Mouse (Mus musculus) A20 (cell line): ENCODE results near the gene Il34.

Experiments
- DNase-seq: peaks from one replicate; pipeline ENCODE4 v3.0.0-alpha.2; 2011; ENCODE audit warnings: low read depth, low spot score

Il34 gene

DNA sequence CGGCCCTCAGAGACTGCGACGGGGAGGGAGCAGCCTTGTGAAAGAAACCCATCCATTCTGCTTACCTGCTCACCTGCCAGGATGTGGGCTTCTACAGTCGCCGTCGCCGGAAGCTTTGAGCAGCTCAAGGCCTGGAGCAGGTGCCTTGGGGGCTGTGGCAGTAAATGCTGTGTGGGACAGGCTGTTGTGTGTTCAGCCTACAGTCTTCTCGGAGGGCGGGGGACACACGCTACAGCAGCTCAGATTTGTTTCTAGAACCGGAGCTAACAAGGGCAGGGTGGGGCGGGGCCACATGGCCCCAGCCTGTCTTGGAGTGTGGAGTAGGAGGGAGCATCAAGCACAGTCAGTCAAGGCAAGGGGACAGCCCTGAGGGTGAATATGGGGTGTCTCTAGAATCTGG lies at the start of gene Il34:
Il34 (minus strand) TSS at position 256 of the 400 bp plus-strand sequence.
- no peak for DNase-seq

GRCm38 (mm10) chr8:110851186-110851585 lies 45.5 kb upstream of the Il34 start:
- DNase-seq = no peak

DNA sequence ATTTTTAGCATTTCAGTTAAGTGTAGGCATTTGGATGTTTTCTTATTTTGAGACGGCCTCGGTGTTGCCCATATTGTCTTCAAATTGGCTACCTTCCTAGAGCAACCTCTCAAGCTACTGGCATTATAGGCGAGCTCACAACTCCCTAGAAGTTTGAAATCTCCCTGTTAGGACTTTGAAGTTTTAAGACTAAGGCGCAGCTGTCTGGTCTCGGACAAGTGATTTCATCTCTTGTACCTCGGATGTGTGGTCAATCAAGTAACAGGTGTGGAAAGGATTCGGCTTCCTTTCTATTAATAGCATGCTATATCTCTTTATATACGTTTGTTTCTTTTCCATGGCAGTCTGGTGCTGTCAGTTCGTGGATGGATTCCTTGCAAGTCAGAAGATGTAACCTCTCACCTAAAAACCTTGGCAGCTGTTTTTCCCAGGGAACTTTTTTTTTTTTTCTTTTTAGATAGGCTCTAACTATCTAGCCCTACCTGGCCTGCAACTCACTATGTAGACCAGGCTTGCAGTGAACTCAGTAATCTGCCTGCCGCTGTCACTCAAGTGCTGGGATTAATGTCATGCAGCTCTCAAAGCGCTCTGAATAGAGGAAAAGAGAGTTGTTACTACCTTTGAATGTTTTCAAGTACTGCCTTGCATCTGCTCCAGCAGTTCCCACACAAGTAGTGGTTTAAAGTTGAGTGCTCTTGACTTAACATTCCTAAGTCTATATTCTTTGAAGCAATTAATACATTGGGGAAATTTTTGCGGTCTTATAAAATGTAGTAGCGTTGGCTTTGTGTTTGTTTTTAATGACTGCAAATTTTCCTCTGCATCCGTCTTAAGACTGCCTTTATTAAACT lies 42.1 kb upstream of the Il34 start:
- no peak for DNase-seq

DNA sequence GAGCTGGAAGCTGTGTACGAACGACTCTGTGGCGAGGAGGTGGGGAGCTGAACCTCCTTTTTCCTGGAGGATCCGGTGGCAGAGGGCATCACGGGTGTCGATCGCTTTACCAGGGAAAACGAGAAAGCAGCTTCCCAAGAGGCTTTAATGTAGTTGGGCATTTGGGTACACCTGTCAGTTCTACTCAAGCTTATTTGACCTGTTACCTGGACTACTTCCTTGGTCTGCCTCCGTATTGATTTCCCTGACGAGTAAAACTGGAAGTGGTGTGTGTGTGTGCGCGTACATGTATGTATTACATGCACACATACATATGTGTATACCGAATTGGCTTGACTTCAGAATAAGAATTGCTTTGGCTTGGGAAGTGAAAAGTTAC lies 41.4 kb upstream of the Il34 start:
- no peak for DNase-seq

DNA sequence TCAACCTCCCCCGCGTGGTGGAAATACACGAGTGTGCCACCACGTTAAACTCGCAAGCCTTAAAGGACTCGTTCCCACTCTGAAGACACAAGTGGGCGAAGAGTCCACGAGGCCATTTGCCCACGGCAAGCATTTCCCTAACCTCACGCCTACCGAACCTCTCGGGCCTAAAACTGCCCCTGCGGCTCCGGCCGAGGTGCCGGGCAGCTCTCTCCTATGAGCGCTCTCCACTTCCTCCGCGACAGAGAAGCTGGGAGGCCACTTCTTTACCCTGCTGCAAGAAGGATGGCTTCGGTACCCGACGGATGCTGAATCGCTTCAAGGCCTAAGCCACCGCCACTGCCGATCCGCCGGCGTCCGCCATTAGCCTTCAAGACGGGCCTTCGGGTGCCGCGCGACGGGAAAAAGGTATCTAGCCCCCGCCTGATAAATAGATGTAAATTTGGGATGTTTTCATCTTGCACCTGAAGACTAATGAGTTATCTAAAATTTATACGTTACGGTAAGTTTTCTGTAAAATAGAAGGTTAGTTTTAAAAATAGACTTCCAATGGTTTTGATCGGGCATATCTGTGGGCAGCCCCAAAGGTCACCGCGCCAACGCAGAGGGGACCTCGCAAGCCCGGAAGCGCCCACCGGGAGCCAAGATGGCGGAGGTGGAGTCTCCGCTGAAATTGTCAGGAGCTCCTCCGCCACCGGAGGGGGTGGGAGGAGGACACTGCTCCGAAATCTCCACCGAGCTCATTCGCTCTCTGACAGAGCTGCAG lies 40.9 kb upstream of the Il34 start, which contains the start of the genes Cog4 and Sf3b3:
Cog4 (plus strand) TSS at position 196 of the 766 bp plus-strand sequence.
Sf3b3 (minus strand) TSS at position 383 of the 766 bp plus-strand sequence.
- peak; percentile 94 for DNase-seq

GRCm38 (mm10) chr8:110845821-110846404 lies 40.2 kb upstream of the Il34 start:
- peak; percentile 51 for DNase-seq

- DNase-seq = peak; percentile 7
Observed at GRCm38 (mm10) chr8:110844941-110845340, 39.2 kb upstream of the Il34 start.

DNA sequence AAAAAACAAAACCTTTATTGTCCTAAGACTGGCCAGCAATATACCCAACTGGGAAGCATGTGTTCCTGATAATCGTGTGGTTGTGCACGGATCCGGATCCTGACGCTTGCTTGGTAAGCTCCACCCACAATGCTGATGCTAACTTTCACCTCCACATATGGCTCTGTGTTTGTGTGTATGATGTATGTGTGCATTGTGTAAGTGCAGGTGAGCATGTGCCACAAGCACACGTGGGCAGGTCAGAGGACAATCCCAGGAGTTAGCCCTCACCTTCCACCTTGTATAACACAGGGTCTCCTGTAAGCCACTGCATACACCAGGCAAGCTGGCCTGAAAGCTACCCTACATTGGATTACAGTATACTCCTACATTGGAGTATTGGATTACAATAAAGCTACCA lies 37.5 kb upstream of the Il34 start:
- DNase-seq = no peak

DNA sequence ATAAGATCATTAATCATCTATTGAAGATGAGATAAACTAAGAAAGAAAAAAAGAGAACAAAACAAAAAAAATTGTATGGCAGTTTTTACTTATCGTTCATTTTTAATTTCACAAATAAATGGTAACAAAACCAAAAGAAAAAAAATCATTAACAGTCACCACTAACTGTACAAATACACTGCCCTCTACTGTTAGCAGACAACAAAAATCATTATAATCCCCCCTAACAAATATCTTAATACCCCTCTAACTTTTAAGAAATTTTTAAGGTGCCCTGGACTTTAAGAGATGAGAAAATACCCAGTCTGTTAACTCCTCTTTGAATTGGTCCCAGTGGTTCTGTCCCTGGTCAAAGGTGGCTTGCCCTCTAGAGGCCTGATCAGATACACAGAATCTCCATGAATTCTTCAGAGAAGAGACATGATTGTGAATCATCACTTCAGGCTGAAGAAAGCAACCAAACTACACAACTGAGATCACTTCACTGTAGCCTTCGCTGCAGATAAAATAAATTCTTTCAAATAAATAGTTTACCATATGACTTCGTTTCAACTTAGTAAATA lies 36.4 kb upstream of the Il34 start:
- peak; percentile 10 for DNase-seq

DNA sequence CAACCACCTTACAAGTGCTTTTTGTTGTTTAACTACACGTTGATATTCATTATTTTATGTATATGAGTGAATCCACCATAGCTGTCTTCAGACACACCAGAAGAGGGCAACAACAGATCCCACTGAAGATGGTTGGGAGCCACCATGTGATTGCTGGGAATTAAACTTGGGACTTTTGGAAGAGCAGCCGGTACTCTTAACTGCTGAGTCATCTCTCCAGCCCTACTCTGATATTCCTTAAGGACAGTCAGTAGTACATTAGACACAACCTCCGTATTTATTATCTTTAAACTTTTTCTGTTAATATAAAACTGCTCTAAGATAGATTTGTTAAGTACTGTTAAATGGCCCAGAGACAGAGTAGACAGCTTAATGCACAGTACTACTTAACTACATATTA lies 26.2 kb upstream of the Il34 start:
- DNase-seq = no peak

- no peak for DNase-seq
Observed at GRCm38 (mm10) chr8:110828511-110828910, 22.8 kb upstream of the Il34 start.

- DNase-seq = no peak
Observed at GRCm38 (mm10) chr8:110824861-110825260, 19.1 kb upstream of the Il34 start.

- no peak for DNase-seq
Observed at GRCm38 (mm10) chr8:110821960-110822359, 16.2 kb upstream of the Il34 start.

DNA sequence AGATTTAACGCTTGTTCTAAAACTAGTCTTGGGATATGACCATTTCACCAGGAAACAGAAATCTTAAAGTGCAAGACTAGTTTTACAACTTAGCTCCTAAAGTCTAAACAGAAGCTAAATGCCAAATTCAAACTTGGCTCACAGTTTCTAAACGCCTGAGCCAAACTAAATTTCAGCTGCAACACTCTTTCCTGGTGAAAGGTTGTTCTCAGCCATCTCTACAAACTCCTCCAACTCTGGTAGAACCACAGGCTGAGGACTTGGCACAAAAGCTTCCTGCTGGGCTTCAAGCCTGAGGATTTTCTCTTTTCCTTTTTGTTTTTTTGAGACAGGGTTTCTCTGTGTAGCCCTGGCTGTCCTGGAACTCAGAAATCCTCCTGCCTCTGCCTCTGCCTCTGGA lies 14.5 kb upstream of the Il34 start:
- DNase-seq = no peak

DNA sequence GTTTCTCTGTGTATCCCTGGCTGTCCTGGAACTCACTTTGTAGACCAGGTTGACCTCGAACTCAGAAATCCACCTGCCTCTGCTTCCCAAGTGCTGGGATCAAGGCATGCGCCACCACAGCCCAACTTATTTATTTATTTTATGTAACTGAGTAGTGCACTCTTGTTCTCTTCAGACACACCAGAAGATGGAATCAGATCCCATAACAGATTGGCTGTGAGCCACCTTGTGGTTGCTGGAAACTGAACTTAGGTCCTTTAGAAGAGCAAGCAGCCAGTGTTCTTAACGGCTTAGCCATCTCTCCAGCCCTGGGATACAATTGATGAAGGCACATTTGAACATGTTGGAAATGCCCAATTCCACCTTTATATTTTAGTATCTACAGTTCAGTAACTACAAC lies 12.9 kb upstream of the Il34 start:
- DNase-seq = no peak

DNA sequence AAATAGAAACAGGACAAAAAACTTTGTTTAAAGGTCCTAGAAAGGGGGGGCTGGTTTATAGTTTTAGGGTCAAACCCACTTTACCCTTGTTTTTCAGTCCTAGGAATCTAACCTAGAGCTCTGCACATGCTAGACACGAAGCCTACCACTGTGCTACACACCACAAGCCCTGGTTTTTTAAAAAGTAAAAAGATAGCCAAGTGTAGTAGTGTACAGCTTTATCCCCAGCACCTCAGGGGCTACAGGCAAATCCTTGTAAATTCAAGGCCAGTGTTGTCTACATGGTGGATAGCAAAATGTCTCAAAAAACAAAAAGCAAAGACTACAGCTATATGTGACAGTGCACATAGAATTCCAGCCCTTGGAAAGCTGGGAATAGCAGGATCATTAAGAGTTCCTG lies 11.3 kb upstream of the Il34 start:
- no peak for DNase-seq

DNA sequence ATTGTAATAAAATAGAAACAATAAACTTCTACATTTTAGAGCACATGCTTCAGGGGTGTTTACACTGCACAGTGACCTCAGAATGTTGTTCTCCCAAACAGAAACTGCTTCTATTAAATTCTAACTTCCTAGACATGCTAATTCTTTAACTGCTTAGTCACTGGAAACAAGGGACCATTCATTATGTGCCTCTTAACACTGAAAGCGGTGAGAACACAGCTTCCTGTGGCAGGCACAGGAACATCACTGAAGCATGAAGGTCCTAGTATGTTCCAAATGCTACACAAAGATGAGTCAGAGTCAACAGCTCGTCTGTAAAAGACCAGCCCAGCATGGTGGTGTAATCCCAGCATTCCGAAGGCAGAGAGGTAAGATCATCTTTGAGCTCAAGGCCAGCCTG lies 9.6 kb upstream of the Il34 start:
- no peak for DNase-seq

- DNase-seq = no peak
Observed at GRCm38 (mm10) chr8:110813081-110813812, 7.5 kb upstream of the Il34 start.

DNA sequence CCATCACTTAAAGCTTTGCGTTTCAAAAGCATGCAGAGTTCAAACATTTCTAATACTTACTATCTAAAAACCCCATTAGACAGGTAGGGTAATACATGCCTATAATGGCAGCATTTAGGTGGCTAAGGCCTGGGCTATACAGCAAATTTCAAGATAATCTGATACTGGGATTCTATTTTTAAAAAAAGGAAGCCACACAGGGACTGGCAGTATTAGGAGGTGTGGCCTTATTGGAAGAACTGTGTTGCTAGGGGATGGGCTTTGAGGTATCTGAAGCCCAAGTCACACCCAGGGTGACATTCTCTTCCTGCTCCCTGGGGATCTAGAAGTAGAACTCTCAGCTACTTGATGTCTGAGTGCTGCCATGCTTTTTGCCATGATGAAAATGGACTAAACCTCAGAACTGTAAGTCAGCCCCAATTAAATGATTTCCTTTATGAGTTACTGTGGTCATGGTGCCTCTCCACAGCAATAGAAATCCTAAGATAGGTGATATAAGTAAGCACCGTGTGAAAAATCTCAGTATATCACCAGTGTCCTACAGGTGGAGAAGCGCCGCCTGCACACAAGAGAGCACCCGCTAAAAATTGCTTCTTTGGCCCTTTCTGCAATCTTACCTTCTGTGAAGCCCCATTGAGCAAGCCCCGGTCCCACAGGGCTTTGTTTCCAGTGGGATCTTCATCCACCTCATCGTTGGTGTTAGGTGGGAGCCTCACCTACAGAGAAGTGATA lies 6.8 kb upstream of the Il34 start:
- DNase-seq = no peak

- no peak for DNase-seq
Observed at GRCm38 (mm10) chr8:110811793-110812192, 6.1 kb upstream of the Il34 start.

GRCm38 (mm10) chr8:110811116-110811515 lies 5.4 kb upstream of the Il34 start:
- DNase-seq = no peak
